Mouse (Mus musculus) limb, embryonic 13.5 days (tissue): Measurements from ENCODE around the gene Ift27. TPM values are rescaled to one million over a fixed set of nuclear protein-coding genes. Genes with fewer than 3 reads are reported as not detected.

Experiments
- ATAC-seq: fragments of 200-750 bp; cut with Nextera tagmentation; 2 replicates; pipeline ENCODE4 v1.8.0; 2017; ENCODE audit warnings: low read depth, moderate number of reproducible peaks, moderate TSS enrichment; ENCODE audit not compliant: low FRiP score
- H3K27ac ChIP-seq: fragments of 300-500 bp; sonication (generic); 2 replicates; pipeline ENCODE4 v1.5.1; 2015; ENCODE audit warnings: inconsistent platforms, mild to moderate bottlenecking, moderate library complexity
- H3K27me3 ChIP-seq: fragments of 300-500 bp; sonication (generic); 2 replicates; pipeline ENCODE4 v1.6.1; 2015; ENCODE audit warnings: mild to moderate bottlenecking, inconsistent platforms
- H3K36me3 ChIP-seq: fragments of 300-500 bp; sonication (generic); 2 replicates; pipeline ENCODE4 v1.6.1; 2015; ENCODE audit warnings: inconsistent platforms, mild to moderate bottlenecking, moderate library complexity
- H3K4me1 ChIP-seq: fragments of 300-500 bp; sonication (generic); 2 replicates; pipeline ENCODE4 v1.6.1; 2015; ENCODE audit warnings: inconsistent platforms
- H3K4me2 ChIP-seq: fragments of 300-500 bp; sonication (generic); replicated peaks from 2 replicates; pipeline ENCODE4 v1.6.1; 2015; ENCODE audit warnings: inconsistent platforms, mild to moderate bottlenecking, moderate library complexity
- H3K4me3 ChIP-seq: fragments of 300-500 bp; sonication (generic); 2 replicates; pipeline ENCODE4 v1.5.1; 2015; ENCODE audit warnings: moderate library complexity, mild to moderate bottlenecking, inconsistent platforms
- H3K9ac ChIP-seq: fragments of 300-500 bp; sonication (generic); 2 replicates; pipeline ENCODE4 v1.6.1; 2015; ENCODE audit warnings: mild to moderate bottlenecking, inconsistent platforms
- H3K9me3 ChIP-seq: fragments of 300-500 bp; sonication (generic); 2 replicates; pipeline ENCODE4 v1.6.1; 2016; ENCODE audit warnings: inconsistent platforms
- WGBS: fragments of 180-500 bp; shearing (Covaris S2); methylation state at CpG from one replicate; pipeline ENCODE4 v1.1.7; 2015; 5-methylcytosine and 5-hydroxymethylcytosine counted together
- polyA plus RNA-seq: library from polyadenylated mRNA; unstranded; fragments of >200 nt; fragmentation: Nextera tagmentation; extraction: Ambion mirVana; gene quantifications from 2 replicates; pipeline ENCODE4 v1.2.1, GENCODE M21; 2015

Gene Ift27
- polyA plus RNA-seq, 1 experiment from 2014 or later: 91.1 TPM

- 53% methylated on average over 2 of the region's 2 CpGs for WGBS
- ATAC-seq: no peak
- no peak overlapping the region for H3K4me3 ChIP-seq
Measured at GRCm38 (mm10) chr15:78133389-78133788, 40.5 kb downstream of the Ift27 start.

GRCm38 (mm10) chr15:78119704-78120103 lies 54.2 kb downstream of the Ift27 start, which contains the start of gene Cacng2:
Gene Cacng2, minus strand, starts transcription at chr15:78120028.
- ATAC-seq: peak; percentile 98
- no peak within 1 kb of the TSS for H3K9ac ChIP-seq
- peak within 1 kb of the TSS; percentile 61 for H3K4me2 ChIP-seq
- no peaks in the 10 kb centered on the region for H3K9me3 ChIP-seq
- H3K4me3 ChIP-seq: peak within 1 kb of the TSS; percentile 30
- WGBS: under 1% methylated on average over 41 of the region's 42 CpGs
- no peak within 1 kb of the TSS for H3K27ac ChIP-seq
- peaks cover 38% of the 10 kb centered on the region for H3K27me3 ChIP-seq
- peaks cover 4% of the 10 kb centered on the region; the same call in 1 of the 2 replicates for H3K4me1 ChIP-seq
- no peaks in the 10 kb centered on the region for H3K36me3 ChIP-seq

More at GRCm38 (mm10) chr15:78133389-78133788, 40.5 kb downstream of the Ift27 start:
- 0 out of 2 replicates have a peak, but pooled peaks cover 5% of the 10 kb centered on the region for H3K27me3 ChIP-seq
- H3K9ac ChIP-seq: no peak overlapping the region
- no peak overlapping the region for H3K27ac ChIP-seq
- H3K9me3 ChIP-seq: no peaks in the 10 kb centered on the region
- no peaks in the 10 kb centered on the region for H3K36me3 ChIP-seq
- H3K4me2 ChIP-seq: no peak overlapping the region
- H3K4me1 ChIP-seq: no peaks in the 10 kb centered on the region

GRCm38 (mm10) chr15:78119248-78119647 lies 54.7 kb downstream of the Ift27 start:
- 8% methylated on average over 36 of the region's 39 CpGs for WGBS
- no peak overlapping the region for H3K9ac ChIP-seq
- no peaks in the 10 kb centered on the region for H3K36me3 ChIP-seq
- no peak overlapping the region for H3K27ac ChIP-seq
- peaks cover 4% of the 10 kb centered on the region; the same call in 1 of the 2 replicates for H3K4me1 ChIP-seq
- no peaks in the 10 kb centered on the region for H3K9me3 ChIP-seq
- H3K4me2 ChIP-seq: peak overlapping the region; percentile 61
- peak; percentile 33 for ATAC-seq
- H3K4me3 ChIP-seq: peak overlapping the region; percentile 30
- peaks cover 38% of the 10 kb centered on the region for H3K27me3 ChIP-seq

- peaks cover 38% of the 10 kb centered on the region for H3K27me3 ChIP-seq
- H3K4me1 ChIP-seq: peaks cover 4% of the 10 kb centered on the region; the same call in 1 of the 2 replicates
- no peak overlapping the region for H3K27ac ChIP-seq
- 68% methylated on average over 18 of the region's 18 CpGs for WGBS
- H3K4me3 ChIP-seq: no peak overlapping the region
- no peaks in the 10 kb centered on the region for H3K36me3 ChIP-seq
- H3K4me2 ChIP-seq: no peak overlapping the region
- H3K9ac ChIP-seq: no peak overlapping the region
- ATAC-seq: no peak
- no peaks in the 10 kb centered on the region for H3K9me3 ChIP-seq
Measured at GRCm38 (mm10) chr15:78118275-78118995, 55.5 kb downstream of the Ift27 start.

- WGBS: 87% methylated on average over 16 of the region's 16 CpGs
- Histone ChIP-seq H3K4me1 (peaks cover 4% of the 10 kb centered on the region; the same call in 1 of the 2 replicates), H3K27ac (no peak overlapping the region), H3K36me3 (no peaks in the 10 kb centered on the region), H3K4me3 (no peak overlapping the region), H3K9ac (no peak overlapping the region), H3K4me2 (no peak overlapping the region), H3K27me3 (peaks cover 38% of the 10 kb centered on the region), H3K9me3 (no peaks in the 10 kb centered on the region)
- ATAC-seq: no peak
Measured at GRCm38 (mm10) chr15:78117731-78118130, 56.2 kb downstream of the Ift27 start.

- no peaks in the 10 kb centered on the region for H3K36me3 ChIP-seq
- H3K4me1 ChIP-seq: peaks cover 4% of the 10 kb centered on the region; the same call in 1 of the 2 replicates
- H3K27me3 ChIP-seq: peaks cover 38% of the 10 kb centered on the region
- no peak overlapping the region for H3K27ac ChIP-seq
- no peak overlapping the region for H3K4me2 ChIP-seq
- H3K4me3 ChIP-seq: no peak overlapping the region
- no peak overlapping the region for H3K9ac ChIP-seq
- ATAC-seq: no peak
- H3K9me3 ChIP-seq: no peaks in the 10 kb centered on the region
- WGBS: 75% methylated on average over 10 of the region's 10 CpGs
Measured at GRCm38 (mm10) chr15:78116936-78117335, 57.0 kb downstream of the Ift27 start.

GRCm38 (mm10) chr15:78116244-78116643 lies 57.7 kb downstream of the Ift27 start:
- Histone ChIP-seq H3K4me2 (no peak overlapping the region), H3K27me3 (peaks cover 38% of the 10 kb centered on the region), H3K27ac (no peak overlapping the region), H3K9me3 (no peaks in the 10 kb centered on the region), H3K36me3 (no peaks in the 10 kb centered on the region), H3K4me1 (peaks cover 4% of the 10 kb centered on the region; the same call in 1 of the 2 replicates), H3K4me3 (no peak overlapping the region), H3K9ac (no peak overlapping the region)
- ATAC-seq: no peak
- WGBS: 69% methylated on average over 10 of the region's 10 CpGs

Other genes starting within 250 kb of the Ift27 start
- 237 and 238 TPM in 2 replicates for gene Txn2, start 245.1 kb downstream of the Ift27 start, polyA plus RNA-seq
- 6.2 and 6.9 TPM in 2 replicates for gene Foxred2, start 217.4 kb downstream of the Ift27 start, polyA plus RNA-seq
- 211 and 218 TPM in 2 replicates for gene Eif3d, start 203.3 kb downstream of the Ift27 start, polyA plus RNA-seq
- gene Cacng2, start 54.1 kb downstream of the Ift27 start, polyA plus RNA-seq: 0.06 TPM in 1 of 2 replicates, not detected in the other
- 0.15 TPM in 1 of 2 replicates, not detected in the other for gene Pvalb, start 32.3 kb upstream of the Ift27 start, polyA plus RNA-seq
- 2.6 and 3.4 TPM in 2 replicates for gene Ncf4, start 70.7 kb upstream of the Ift27 start, polyA plus RNA-seq
- 0.39 and 0.50 TPM in 2 replicates for gene Csf2rb2, start 131.6 kb upstream of the Ift27 start, polyA plus RNA-seq
- 1.2 and 1.6 TPM in 2 replicates for gene Csf2rb, start 151.6 kb upstream of the Ift27 start, polyA plus RNA-seq
- not detected in 2 replicates for gene Tex33, start 221.8 kb upstream of the Ift27 start, polyA plus RNA-seq
- 5.6 and 7.3 TPM in 2 replicates for gene Tst, start 231.8 kb upstream of the Ift27 start, polyA plus RNA-seq
- 1.6 TPM in 2 replicates for gene Mpst, start 232.3 kb upstream of the Ift27 start, polyA plus RNA-seq